18 mouse cellular contexts compared by ENCODE assay signal in the genomic region with DNA sequence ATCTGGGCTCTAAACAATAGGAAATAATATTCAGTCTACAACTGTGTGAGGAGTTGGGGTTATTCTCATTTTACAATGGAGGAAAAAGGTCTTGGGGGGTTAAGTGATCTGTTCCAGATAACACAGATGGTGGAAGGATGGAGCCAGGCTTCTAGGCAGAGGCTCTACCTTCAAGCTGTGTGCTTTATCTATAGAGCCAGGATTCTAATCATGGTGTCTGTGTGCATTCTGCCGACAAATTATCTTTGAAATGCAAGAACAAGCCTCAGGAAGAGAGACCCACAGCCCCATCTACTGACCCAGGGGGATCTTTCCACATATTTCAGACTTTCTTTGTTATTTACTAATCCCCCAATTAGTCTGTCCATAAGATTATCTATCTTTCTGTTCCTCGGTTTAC.
"Had no signal": no experiment of that assay in that cellular context is flagged by ENCODE, and none has a peak within 500 bp of the region (broad histone marks: within the 10 kb centered on the region; RNA-seq: fewer than 3 reads in every experiment).

No protein-coding gene starts in this region.

- H3K36me3 ChIP-seq: midbrain, embryonic 10.5 days; midbrain, embryonic 13.5 days; midbrain, embryonic 15.5 days; neural tube, embryonic 13.5 days; neural tube, embryonic 15.5 days had no signal

- ATAC-seq: midbrain, embryonic 13.5 days; midbrain, embryonic 15.5 days had no signal

- H3K4me2 ChIP-seq: lung, embryonic 14.5 days; midbrain, embryonic 13.5 days; midbrain, embryonic 15.5 days; neural tube, embryonic 13.5 days; neural tube, embryonic 15.5 days had no signal

- H3K4me1 ChIP-seq: midbrain, embryonic 10.5 days; midbrain, embryonic 13.5 days; neural tube, embryonic 13.5 days; neural tube, embryonic 15.5 days had no signal

- H3K4me3 ChIP-seq: midbrain, embryonic 10.5 days; midbrain, embryonic 13.5 days; midbrain, embryonic 15.5 days; myocyte; neural tube, embryonic 13.5 days; neural tube, embryonic 15.5 days had no signal

- H3K9ac ChIP-seq: lung, embryonic 14.5 days; midbrain, embryonic 13.5 days; midbrain, embryonic 15.5 days; neural tube, embryonic 13.5 days; neural tube, embryonic 15.5 days had no signal

- H3K9me3 ChIP-seq: midbrain, embryonic 10.5 days; midbrain, embryonic 13.5 days; midbrain, embryonic 15.5 days; neural tube, embryonic 13.5 days; neural tube, embryonic 15.5 days had no signal

- H3K27ac ChIP-seq: midbrain, embryonic 10.5 days; midbrain, embryonic 13.5 days; midbrain, embryonic 15.5 days; neural tube, embryonic 13.5 days; neural tube, embryonic 15.5 days had no signal

- H3K27me3 ChIP-seq: midbrain, embryonic 13.5 days; midbrain, embryonic 15.5 days; neural tube, embryonic 13.5 days; neural tube, embryonic 15.5 days had no signal

- DNase-seq: lung, adult 18-20 months; lung, embryonic 14.5 days; lung, postnatal 10 days; lung, postnatal 4 days; retina, postnatal 1 day; right cerebral cortex, adult 18-20 months; right cerebral cortex, postnatal 25 days; right cerebral cortex, postnatal 4 days; spleen, adult 18-20 months; thymus, adult 18-20 months; thymus, postnatal 14 days; thymus, postnatal 36 days had no signal
